Mouse (Mus musculus): ENCODE data around the gene Kremen1. TPM values are rescaled to one million over a fixed set of nuclear protein-coding genes. Genes with fewer than 3 reads are reported as not detected.

Gene Kremen1
- polyA plus RNA-seq (2015; fragmentation: Nextera tagmentation; extraction: Ambion mirVana): 2.6 and 4.2 TPM in 2 replicates

GRCm38 (mm10) chr11:5261508-5262392 is at the start of gene Kremen1:
Gene Kremen1, minus strand, starts transcription at chr11:5261558.

GRCm38 (mm10) chr11:5151680-5152337 is 109.5 kb downstream of the Kremen1 start, which contains the start of gene Emid1:
Gene Emid1, minus strand, starts transcription at chr11:5152257.

Other genes starting within 250 kb of the Kremen1 start
- 0.69 and 0.87 TPM in 2 replicates for gene Rasl10a, start 203.4 kb downstream of the Kremen1 start, polyA plus RNA-seq (2015; fragmentation: Nextera tagmentation; extraction: Ambion mirVana)
- 7.3 and 9.8 TPM in 2 replicates for gene Gas2l1, start 196.2 kb downstream of the Kremen1 start, polyA plus RNA-seq (2015; fragmentation: Nextera tagmentation; extraction: Ambion mirVana)
- 19.0 and 20.2 TPM in 2 replicates for gene Rhbdd3, start 162.6 kb downstream of the Kremen1 start, polyA plus RNA-seq (2015; fragmentation: Nextera tagmentation; extraction: Ambion mirVana)
- gene Ewsr1, start 162.3 kb downstream of the Kremen1 start, polyA plus RNA-seq (2015; fragmentation: Nextera tagmentation; extraction: Ambion mirVana): 328 and 348 TPM in 2 replicates
- 9.7 and 10.7 TPM in 2 replicates for gene Emid1, start 109.3 kb downstream of the Kremen1 start, polyA plus RNA-seq (2015; fragmentation: Nextera tagmentation; extraction: Ambion mirVana)
- 2.6 and 2.7 TPM in 2 replicates for gene Znrf3, start 183.3 kb upstream of the Kremen1 start, polyA plus RNA-seq (2015; fragmentation: Nextera tagmentation; extraction: Ambion mirVana)

Data from spleen, postnatal 0 days (tissue).